Mouse (Mus musculus): ENCODE results near the gene Rbm19.

- TF ChIP-seq GATA1 (IDR thresholded peaks at IDR 0.05; ENCODE audit: borderline replicate concordance, low read length) (no peak), FLI1 (IDR thresholded peaks at IDR 0.05; ENCODE audit: low read length) (no peak)
These were observed 119.3 kb downstream of the Rbm19 start for GRCm38 (mm10) chr5:120235571-120235970.

Data from megakaryocyte, embryonic 14.5 days (primary cell).